Mouse (Mus musculus) embryonic fibroblast, embryonic 13.5 days (primary cell): ENCODE results near the gene Cherp.

Source experiments
- CTCF ChIP-seq: IDR thresholded peaks from 2 replicates; pipeline ENCODE4 v1.5.1; 2011; ENCODE audit warnings: mild to moderate bottlenecking, control low read depth, low read length, moderate library complexity, borderline replicate concordance; ENCODE audit not compliant: insufficient read depth
- POLR2A ChIP-seq: IDR thresholded peaks from 2 replicates; pipeline ENCODE4 v1.6.1; 2011; ENCODE audit warnings: low read depth, mild to moderate bottlenecking, control low read depth, low read length, moderate library complexity

DNA sequence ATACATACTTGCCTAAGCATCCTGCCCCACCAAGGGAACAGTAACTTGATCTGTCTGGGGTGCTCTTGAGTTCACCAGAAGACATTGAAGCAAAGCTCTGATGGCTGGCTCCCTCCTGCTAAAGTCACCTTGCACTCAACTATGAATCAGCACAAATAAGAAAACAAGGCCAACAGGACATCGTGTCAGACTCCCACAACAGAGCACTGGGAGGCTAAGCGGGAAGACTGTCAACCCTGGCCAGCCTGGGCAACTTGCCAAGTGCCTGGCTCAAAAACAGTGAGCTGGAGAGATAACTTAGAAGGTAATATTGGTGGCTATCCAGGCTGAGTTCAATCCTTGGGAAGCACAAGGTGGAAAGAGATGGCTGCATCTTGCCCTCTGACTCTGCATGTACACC lies 40.1 kb downstream of the Cherp start:
- no peak for TF ChIP-seq CTCF
- no peak for TF ChIP-seq POLR2A
